Mouse (Mus musculus): ENCODE measurements at regions not wholly inside any gene's neighbourhood (a gene's known extent, or its start where the extent isn't known, plus 50 kb on each side); places are given as distances from the start of the nearest gene placed in this dataset.

DNA sequence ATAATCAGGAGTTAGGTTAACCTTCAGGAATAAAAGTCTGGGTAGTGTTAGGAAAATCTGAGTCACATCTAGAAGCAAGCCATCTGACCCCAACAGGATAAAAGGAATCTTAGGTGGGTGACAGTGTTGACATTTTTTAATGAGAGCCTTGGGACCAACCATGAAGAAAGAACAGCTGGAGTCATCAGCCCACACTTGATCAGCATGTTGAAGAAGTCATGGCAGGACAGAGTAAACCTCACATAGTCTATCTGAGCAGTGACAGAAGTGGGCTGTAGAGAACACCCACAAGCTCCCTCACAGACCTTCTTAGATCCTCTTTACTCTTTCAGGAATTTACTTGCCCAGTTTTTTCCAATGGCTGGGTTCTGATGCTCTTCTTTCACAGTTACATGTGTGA, 251.9 kb upstream of the N6amt1 start:
- DNase-seq (ENCODE audit: low read depth, low spot score): no peak

DNA sequence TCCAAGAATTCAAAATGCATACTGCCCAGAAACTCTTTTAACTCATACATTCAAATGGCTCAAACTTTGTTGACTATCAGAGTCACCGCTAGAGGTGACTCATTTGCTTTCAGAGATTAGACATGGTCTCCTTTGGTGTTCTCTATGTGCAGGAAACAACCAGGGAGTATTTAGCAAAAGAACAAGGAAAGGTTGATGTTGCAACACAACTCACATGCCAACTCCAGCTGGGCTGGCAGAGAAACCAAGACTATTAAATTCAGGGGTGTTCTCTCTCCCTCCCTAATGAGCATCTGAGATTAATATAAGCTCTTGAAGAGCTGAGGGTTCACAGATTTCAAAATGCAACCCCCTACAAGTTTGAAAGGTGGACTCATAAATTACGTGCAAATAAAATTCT, 262.0 kb upstream of the N6amt1 start:
- DNase-seq (ENCODE audit: low read depth, low spot score): no peak
- 70% methylated on average over 2 of the region's 2 CpGs for WGBS

DNA sequence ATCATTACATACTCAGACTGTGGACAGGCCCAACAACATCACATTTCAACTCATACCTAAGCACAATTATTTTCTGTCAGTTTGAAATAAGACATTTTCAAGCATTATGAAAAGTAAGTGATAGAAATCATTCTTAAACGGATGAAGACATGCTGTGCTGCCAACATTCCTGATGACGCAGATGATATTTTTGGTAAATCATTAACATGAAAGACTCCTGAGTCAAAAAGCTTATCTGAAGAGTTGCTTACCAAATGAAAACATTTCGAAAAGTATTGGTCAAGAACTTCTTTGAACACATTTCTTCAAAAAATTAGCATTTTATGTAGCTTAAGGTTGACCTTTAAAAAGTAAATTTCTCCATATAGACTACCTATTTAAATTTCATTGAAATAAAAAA, 264.7 kb upstream of the N6amt1 start:
- no peak for DNase-seq (ENCODE audit: low read depth, low spot score)
- WGBS: 41% methylated on average over 3 of the region's 3 CpGs

DNA sequence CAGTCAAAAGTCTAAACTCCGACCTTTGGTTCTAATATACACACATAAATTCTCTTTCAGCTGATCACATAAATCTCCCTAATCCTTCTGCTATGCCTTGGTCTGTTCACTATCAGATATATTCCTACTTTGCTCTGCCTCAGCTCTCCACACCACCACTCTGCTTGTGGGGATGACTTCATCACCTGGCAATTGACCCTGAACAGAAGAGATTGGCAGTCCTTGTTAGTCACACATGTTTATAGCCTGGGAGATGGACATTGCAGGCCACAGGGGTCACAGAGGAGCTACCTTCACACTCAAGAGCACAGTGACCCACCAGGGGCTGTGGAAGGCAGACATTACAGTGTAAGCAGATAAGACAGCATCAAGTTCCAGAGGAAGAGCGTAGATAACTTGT, 270.5 kb upstream of the N6amt1 start:
- DNase-seq (ENCODE audit: low read depth, low spot score): no peak
- 24% methylated on average over 2 of the region's 2 CpGs for WGBS

DNA sequence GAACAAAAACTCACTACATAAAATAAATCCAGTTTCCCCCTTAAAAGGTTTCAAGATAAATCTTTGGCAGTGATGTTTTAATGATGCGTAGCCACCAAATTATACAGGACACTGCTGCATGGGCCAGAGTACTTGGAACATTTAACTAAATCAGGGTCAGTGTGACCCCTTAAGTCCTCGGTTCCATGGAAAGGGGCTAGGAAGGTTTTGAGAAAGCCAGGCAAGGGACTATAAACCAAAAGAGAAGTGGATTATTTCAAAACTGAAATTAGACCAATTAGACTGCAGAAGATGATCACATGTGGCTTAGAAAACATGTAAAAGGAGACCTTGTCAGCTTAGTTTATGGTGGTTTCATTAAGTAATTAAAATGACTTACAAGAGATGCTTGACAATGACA, 276.6 kb upstream of the N6amt1 start:
- DNase-seq (ENCODE audit: low read depth, low spot score): no peak
- 77% methylated on average over 2 of the region's 2 CpGs for WGBS

DNA sequence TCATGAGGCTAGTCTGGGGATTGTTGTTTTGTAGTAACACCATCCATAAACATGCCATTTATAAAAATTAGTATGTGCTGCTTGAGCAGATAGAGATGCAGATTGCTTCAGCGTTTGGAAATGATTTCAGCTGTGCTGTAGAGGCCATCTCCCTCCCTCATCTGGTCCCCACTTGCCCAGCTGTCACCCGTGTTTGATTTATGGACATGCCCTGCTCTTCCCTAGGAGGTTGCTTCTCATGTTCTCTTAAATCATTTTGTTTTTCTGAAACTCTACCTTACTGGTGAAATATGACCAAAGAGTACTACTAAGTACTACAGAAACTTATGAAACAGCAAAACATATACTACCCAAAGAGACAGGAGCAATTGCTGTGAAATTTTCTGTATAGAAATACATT, 284.7 kb upstream of the N6amt1 start:
- 65% methylated on average over 2 of the region's 2 CpGs for WGBS
- DNase-seq (ENCODE audit: low read depth, low spot score): no peak

DNA sequence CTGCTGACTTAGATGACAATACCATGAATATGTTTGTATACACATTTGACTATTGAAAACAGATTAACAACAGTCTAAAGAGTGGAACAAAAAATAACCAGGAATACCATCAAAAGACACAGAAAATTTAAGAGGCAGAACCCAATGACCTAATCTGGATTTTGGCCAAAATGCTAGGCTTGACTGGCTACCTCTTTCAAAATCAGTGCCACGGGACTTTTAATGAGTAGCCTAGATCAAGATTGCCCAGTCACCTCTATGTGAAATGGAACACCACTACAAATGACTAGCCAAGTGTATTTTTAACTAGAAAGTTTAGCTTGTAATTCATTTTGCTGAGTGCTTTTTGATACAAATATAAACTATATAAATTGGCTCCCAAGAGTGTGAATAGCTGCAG, 286.0 kb upstream of the N6amt1 start:
- 67% methylated on average over 1 of the region's 1 CpGs for WGBS
- no peak for DNase-seq (ENCODE audit: low read depth, low spot score)

DNA sequence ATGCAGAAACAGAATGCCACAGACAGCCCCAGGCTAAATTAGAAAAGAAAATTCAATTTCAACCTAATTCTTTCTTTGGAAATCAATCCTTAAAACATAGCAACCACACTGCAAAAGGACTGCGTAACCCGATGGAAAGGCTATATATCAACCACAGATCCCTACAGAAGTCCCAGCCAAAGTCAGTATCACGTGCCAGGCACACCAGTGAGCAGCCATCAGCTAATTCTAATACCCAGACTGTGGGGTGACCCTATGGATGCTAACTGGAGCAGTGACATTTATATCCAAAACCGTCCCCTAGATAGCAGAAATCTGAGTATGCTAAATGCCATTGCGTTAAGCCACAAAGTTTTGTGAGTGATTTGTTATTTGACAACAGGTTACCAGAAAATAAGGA, 286.5 kb upstream of the N6amt1 start:
- WGBS: 84% methylated on average over 5 of the region's 5 CpGs

DNA sequence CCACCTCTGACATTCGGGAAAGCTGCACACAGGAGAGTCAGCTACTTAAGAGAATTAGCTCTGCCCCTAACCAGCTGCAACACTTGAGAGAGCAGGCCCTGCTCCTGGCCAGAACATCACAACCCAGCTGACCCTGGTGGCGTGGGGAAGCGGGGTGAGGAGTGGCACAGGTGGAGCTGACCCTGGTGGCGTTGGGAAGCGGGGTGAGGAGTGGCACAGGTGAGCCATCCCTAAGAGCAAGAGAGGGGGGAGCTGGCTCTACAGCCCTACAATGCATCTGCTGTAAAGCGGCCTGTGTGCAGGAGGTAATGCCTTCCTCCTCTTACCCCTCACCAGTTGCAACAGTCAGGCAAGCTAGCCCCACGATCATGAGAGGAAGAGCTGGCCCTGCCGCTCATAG, 293.5 kb upstream of the N6amt1 start:
- DNase-seq (ENCODE audit: low read depth, low spot score): no peak
- 87% methylated on average over 8 of the region's 8 CpGs for WGBS

More for the DNA sequence above, 286.5 kb upstream of the N6amt1 start:
- no peak for DNase-seq (ENCODE audit: low read depth, low spot score)

DNA sequence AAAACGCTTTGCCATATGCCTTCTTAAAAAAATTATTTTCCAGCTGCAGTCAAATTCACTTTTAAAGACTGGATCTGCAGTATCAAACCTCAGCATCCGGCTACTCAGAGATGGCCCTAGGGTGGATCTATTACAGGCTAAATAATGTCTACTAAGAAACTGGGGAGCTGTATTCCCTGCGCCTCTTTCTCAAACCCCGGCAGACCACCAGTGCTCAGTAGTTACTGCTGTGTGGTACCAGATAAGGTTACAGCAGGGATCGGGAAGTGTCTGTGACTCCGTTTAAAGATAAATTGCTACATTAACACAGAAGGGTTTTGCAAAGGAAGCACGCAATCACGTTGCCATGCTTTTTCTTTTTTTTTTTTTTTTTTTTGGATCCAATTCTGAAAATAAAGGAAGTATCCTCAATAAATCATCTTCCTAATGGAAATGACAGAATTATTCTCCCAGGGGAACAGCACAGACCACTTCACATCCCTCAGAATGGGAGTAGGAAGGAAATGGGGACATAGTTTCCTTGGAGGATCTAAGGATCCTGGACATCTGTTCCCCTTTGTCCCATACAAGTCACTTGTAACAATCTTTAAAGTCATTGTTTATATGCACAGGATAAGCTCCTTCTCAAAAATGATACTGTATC, 304.1 kb upstream of the N6amt1 start:
- 75% methylated on average over 8 of the region's 8 CpGs for WGBS

DNA sequence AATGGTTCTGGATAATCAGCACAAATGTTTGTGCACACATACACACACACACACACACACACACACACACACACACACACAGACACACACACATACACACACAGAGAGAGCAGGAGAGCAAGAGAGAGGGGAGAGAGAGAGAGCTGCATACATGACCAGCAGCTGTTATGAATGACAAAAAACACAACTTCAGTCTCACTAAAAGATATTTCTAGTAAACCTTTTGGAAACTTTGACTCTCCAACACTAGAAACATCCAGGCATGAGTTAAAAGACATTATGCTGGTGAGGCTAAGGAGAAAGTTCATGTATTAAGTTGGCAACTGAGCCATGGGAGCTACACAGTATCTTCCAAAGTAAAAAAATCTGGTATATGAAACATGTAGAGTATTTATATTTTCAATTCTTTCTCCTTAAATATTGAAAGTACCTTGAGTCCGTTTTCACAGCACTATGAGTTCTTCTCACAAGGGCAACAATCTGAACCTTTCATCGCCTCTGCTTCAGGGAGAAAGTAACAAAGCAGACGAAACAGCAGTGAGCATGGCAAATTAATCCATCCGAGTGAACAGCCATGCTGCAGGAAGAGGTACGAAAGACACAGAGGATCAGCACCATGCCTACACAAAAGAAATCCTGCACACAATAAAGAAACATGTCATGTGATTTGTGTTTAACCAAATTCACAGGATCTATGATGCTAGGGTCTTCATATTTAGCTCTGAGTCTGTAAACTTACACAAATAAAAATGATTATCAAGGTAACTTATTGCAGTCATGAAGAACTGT, 309.0 kb upstream of the N6amt1 start:
- WGBS: 82% methylated on average over 5 of the region's 5 CpGs

More for the DNA sequence above, 304.1 kb upstream of the N6amt1 start:
- DNase-seq (ENCODE audit: low read depth, low spot score): no peak

DNA sequence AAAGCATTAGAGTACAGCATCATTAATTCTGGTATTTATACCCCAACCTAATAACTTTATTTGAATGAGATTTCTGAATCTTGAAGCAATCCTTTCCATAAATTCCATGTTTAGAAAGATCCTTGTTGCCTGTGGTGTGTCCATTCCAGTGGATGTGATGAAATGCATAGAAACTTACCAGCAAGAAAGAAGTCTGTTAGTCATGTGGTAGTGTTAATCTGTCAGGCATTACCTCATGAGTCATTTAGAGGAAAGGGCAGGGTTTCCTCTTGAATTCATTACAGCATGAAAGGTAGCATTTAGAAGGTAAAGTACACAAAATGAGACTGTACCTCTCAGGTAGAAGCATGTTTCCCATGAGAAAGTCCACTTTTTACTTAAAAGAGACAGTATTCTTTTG, 310.3 kb upstream of the N6amt1 start:
- no peak for DNase-seq (ENCODE audit: low read depth, low spot score)

More for the DNA sequence above, 309.0 kb upstream of the N6amt1 start:
- DNase-seq (ENCODE audit: low read depth, low spot score): no peak

DNA sequence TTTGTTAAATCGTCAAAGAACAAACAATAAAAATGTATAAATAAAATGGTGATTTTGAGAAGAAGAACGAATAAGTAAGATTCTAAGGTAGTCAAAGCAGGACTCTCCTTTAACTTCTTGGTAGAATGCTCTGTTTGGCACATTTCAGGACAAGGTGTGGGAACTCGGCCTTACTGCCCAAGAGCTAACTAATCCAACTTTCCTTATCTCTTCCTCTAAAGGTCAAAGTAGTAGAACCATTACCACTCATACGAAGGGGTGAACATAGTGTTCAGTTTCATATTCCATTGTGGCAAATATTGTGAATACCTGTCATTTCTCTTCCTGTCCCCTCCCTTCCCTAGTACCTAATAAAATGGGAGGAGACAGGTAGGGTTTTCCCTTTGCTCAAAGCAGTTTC, 313.6 kb upstream of the N6amt1 start:
- WGBS: 43% methylated on average over 4 of the region's 4 CpGs
- no peak for DNase-seq (ENCODE audit: low read depth, low spot score)

DNA sequence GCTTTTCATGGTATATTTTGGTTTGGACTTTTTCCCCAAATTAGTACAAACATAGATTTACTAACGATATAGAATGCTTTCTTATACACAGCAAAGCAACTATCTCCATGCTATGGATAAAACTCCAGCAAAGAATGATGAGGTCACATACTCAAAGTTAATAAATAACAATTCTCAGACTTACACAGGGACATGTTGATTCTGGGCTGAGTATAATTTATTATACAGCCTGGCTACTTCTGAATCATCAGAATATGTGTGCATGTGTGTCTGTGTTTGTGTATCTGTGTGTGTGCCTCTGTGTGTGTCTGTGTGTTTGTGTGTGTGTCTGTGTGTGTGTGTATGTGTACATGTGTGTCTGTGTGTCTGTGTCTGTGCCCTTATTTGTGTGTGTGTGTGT, 314.1 kb upstream of the N6amt1 start:
- DNase-seq (ENCODE audit: low read depth, low spot score): no peak
- 57% methylated on average over 1 of the region's 1 CpGs for WGBS

DNA sequence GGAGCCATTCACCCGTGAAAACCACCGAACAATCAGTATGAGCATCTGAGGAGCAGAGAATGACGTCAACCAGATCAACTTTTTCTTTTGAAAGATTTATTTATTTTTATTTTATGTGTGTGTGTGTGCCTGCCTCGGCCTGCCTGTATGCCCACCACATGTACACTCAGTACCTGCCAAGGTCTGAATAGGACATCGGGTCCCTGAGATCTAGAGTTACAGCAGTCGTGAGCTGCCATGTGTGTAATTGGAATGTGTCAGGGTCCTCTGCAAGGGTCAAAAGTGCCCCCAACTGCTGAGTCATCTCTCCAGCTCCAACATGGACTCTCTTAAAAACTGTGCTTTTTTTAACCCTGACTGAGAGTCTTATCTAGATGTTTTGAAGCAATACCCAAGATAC, 316.9 kb upstream of the N6amt1 start:
- 74% methylated on average over 6 of the region's 6 CpGs for WGBS
- DNase-seq (ENCODE audit: low read depth, low spot score): no peak

DNA sequence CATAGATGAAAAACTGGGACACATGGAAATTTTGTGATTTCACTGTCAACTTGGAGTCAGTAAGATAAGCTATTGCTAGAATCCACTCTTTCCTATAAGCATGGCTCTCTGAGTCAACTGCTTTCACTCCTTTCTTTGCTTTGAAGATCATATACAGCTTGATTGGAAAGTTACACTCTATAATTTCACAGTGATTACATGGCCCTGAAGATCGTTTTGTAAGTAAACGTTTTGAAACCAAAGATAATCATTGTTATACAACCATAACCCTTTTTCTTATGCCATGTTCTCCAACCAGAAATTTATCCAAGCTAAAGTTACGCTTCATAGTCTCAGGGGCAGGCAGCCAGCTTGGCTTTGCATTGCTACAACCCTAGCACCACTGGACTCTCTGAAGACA, 322.1 kb upstream of the N6amt1 start:
- DNase-seq (ENCODE audit: low read depth, low spot score): no peak
- 46% methylated on average over 3 of the region's 3 CpGs for WGBS

DNA sequence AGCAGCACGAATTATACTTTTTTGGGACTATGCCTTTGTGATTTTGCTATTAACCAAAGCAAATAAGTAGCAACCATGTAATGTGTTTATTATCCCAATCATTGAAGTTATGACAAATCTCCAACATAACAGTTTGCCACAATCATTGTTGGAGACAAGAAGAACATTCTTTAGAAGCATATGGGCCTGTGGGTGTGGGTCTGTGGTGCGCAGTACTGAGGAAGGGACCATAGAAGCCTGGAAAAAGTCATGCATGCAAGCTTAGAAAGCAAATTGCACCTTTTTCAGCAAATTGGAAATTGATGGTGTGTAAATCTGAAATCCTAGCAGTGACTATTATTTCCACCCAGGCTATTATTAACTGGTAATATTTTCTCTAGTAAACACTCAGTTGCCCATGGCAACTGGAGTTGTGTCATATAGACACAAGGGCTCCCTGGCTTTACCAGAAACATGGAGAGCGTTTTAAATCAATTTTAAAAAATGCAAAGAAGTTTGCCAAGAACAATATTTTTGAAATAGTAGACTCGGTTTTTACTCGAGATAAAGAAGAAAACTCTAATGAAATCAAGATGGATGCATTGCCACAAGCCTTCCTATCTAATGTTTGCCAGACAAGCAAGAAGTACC, 325.4 kb upstream of the N6amt1 start:
- DNase-seq (ENCODE audit: low read depth, low spot score): no peak
- 70% methylated on average over 5 of the region's 5 CpGs for WGBS

DNA sequence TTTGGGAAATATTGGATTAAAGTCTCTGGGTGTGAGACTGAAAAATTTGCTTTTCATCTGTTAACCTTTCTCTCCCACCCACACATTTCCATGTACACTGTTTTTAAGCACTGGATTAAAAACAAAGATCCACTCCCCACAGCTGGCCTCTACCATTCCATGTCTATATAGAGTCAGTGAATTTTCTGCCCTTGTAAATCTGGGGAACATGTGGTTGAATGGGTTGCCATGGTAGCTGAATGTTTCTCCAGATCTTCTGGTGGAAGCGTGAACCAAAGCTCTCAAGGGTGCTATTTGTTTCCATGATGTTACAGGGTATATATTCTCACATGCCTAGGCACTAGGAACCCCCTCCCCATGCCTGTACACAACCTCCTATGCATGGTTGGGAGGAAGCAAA, 326.4 kb upstream of the N6amt1 start:
- 70% methylated on average over 1 of the region's 1 CpGs for WGBS
- no peak for DNase-seq (ENCODE audit: low read depth, low spot score)

DNA sequence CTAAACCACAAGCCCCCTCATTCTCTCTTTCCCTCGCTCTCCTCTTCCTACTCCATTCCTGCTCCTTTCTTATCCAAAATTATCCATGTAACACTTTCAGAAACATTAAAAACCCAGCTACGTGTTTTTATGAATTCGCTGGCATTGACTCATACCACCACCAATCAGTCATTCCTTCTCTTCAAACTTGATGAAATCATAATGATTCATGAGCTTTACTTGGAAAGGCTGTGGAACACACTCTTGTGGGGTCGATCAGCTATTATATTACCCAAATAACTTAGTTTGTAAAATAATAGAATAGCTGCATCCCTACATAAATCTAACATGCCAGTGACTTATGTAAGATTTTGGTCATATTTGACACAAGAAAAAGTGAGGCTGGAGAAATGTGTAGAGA, 331.9 kb upstream of the N6amt1 start:
- no peak for DNase-seq (ENCODE audit: low read depth, low spot score)
- WGBS: 89% methylated on average over 4 of the region's 4 CpGs

DNA sequence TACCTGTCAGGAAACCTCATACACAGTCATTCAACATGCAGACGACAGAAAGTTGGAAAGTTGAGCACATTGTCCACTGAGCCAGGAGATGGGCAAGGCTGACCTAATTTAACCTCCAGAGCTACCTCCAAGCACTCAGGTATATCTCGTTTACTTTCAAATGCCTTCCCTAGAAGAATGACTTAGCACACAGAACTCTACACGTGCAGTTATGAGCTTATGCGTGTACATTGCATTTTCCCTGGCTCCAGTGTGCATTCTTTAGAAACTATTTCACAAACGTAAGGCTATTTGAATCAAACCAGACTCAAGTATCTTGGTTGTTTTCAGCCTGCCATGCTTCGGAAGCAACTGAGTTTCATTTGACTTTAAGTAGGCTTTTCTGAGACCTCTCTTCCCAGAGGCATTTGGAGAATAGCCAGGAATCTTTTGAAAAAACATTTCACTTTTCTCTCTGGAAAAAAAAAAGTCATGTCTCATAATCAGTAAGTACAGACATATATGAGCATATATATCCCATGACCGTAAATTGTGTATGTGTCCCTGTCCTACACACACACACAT, 336.8 kb upstream of the N6amt1 start:
- DNase-seq (ENCODE audit: low read depth, low spot score): no peak
- 69% methylated on average over 7 of the region's 7 CpGs for WGBS

DNA sequence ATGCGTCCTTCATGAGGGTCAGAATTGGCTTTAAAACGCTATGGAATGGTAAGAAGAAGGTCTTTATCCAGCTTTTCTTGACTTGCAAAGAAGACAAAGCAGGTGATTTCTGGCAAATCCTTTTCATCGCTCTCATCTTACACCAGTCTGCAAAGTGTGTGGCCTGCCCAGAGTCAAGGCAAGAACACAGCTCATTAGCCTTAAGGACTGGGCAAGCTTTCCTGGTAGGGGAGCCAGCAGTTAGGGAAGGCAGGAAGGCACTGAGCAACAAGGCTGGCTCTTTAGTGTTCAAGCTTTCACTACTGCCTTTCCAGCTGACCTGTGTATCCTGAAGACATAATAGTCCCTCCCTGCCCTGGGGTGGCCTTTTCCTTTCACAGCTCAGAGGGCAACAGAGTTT, 352.4 kb upstream of the N6amt1 start:
- DNase-seq (ENCODE audit: low read depth, low spot score): no peak
- 62% methylated on average over 3 of the region's 3 CpGs for WGBS

Data from large intestine, adult 2 months (tissue).